Mouse (Mus musculus): Measurements from ENCODE around the gene Rhbdl1. TPM values are rescaled to one million over a fixed set of nuclear protein-coding genes. Genes with fewer than 3 reads are reported as not detected.
A peak's percentile ranks its signal among the peaks of the same experiment; 100 is the strongest.
"Not testable (repeated sequence)": the region's sequence is repeated elsewhere in the genome, so short reads cannot be mapped to it uniquely, and the experiment has no call there.

Rhbdl1 gene
- polyA plus RNA-seq, 1 experiment from 2014 or later = 30.8 TPM

GRCm38 (mm10) chr17:25877741-25878610 is 40.9 kb upstream of the Rhbdl1 start:
- 91% methylated on average over 32 of the region's 32 CpGs for WGBS
- ATAC-seq (replicated peaks) = no peak
- Histone ChIP-seq H3K9me3 (no peaks in the 10 kb centered on the region), H3K4me2 (replicated peaks) (no peak overlapping the region), H3K9ac (replicated peaks) (no peak overlapping the region), H3K4me3 (no peak overlapping the region), H3K27ac (replicated peaks) (no peak overlapping the region), H3K4me1 (peaks cover 35% of the 10 kb centered on the region), H3K36me3 (peaks cover 23% of the 10 kb centered on the region), H3K27me3 (no peaks in the 10 kb centered on the region)

- Histone ChIP-seq H3K27me3 (no peaks in the 10 kb centered on the region), H3K27ac (replicated peaks) (no peak overlapping the region), H3K9me3 (no peaks in the 10 kb centered on the region), H3K36me3 (peaks cover 20% of the 10 kb centered on the region), H3K4me2 (replicated peaks) (no peak overlapping the region), H3K4me1 (peaks cover 35% of the 10 kb centered on the region), H3K9ac (replicated peaks) (no peak overlapping the region), H3K4me3 (no peak overlapping the region)
- ATAC-seq (replicated peaks) = no peak
- WGBS = 99% methylated on average over 3 of the region's 3 CpGs
Measured at GRCm38 (mm10) chr17:25877025-25877424, 39.9 kb upstream of the Rhbdl1 start.

GRCm38 (mm10) chr17:25876347-25876915 is 39.3 kb upstream of the Rhbdl1 start:
- Histone ChIP-seq H3K4me2 (replicated peaks) (peak overlapping the region; percentile 97), H3K9me3 (no peaks in the 10 kb centered on the region), H3K4me3 (peak overlapping the region; percentile 75), H3K27me3 (no peaks in the 10 kb centered on the region), H3K27ac (replicated peaks) (peak overlapping the region; percentile 94), H3K9ac (replicated peaks) (peak overlapping the region; percentile 85), H3K4me1 (peaks cover 35% of the 10 kb centered on the region), H3K36me3 (peaks cover 20% of the 10 kb centered on the region)
- no peak for ATAC-seq (replicated peaks)
- 74% methylated on average over 10 of the region's 10 CpGs for WGBS

GRCm38 (mm10) chr17:25875171-25876136 is 38.4 kb upstream of the Rhbdl1 start:
- peak; percentile 93 for ATAC-seq (replicated peaks)
- peak overlapping the region; percentile 85 for H3K9ac ChIP-seq (replicated peaks)

GRCm38 (mm10) chr17:25874721-25875170 is 37.7 kb upstream of the Rhbdl1 start, which contains the start of gene Mettl26:
Mettl26 (plus strand) TSS chr17:25875074.
- Histone ChIP-seq H3K4me2 (replicated peaks) (peak within 1 kb of the TSS; percentile 97), H3K9me3 (no peaks in the 10 kb centered on the region), H3K36me3 (peaks cover 20% of the 10 kb centered on the region), H3K4me1 (peaks cover 27% of the 10 kb centered on the region), H3K27me3 (no peaks in the 10 kb centered on the region), H3K9ac (replicated peaks) (peak within 1 kb of the TSS; percentile 85), H3K27ac (replicated peaks) (peak within 1 kb of the TSS; percentile 94), H3K4me3 (peak within 1 kb of the TSS; percentile 75)
- under 1% methylated on average over 25 of the region's 25 CpGs for WGBS
- peak; percentile 77 for ATAC-seq (replicated peaks)

More at GRCm38 (mm10) chr17:25875171-25876136, 38.4 kb upstream of the Rhbdl1 start:
- Histone ChIP-seq H3K9me3 (no peaks in the 10 kb centered on the region), H3K4me2 (replicated peaks) (peak overlapping the region; percentile 97), H3K4me3 (peak overlapping the region; percentile 75), H3K36me3 (peaks cover 20% of the 10 kb centered on the region), H3K4me1 (peaks cover 32% of the 10 kb centered on the region), H3K27ac (replicated peaks) (peak overlapping the region; percentile 94), H3K27me3 (no peaks in the 10 kb centered on the region)
- under 1% methylated on average over 59 of the region's 59 CpGs for WGBS

GRCm38 (mm10) chr17:25874148-25874720 is 37.1 kb upstream of the Rhbdl1 start:
- Histone ChIP-seq H3K9me3 (no peaks in the 10 kb centered on the region), H3K27ac (replicated peaks) (peak overlapping the region; percentile 94), H3K4me1 (peaks cover 27% of the 10 kb centered on the region), H3K9ac (replicated peaks) (peak overlapping the region; percentile 55), H3K4me2 (replicated peaks) (peak overlapping the region; percentile 97), H3K4me3 (peak overlapping the region; percentile 75), H3K36me3 (peaks cover 15% of the 10 kb centered on the region), H3K27me3 (no peaks in the 10 kb centered on the region)
- 0 out of 2 replicates have a peak, but pooled peaks have one; percentile 13 for ATAC-seq (replicated peaks)
- 7% methylated on average over 14 of the region's 14 CpGs for WGBS

- WGBS = 84% methylated on average over 11 of the region's 11 CpGs
- H3K36me3 ChIP-seq = peaks cover 10% of the 10 kb centered on the region
- H3K27ac ChIP-seq (replicated peaks) = peak overlapping the region; percentile 94
- peaks cover 33% of the 10 kb centered on the region for H3K4me1 ChIP-seq
- ATAC-seq (replicated peaks) = no peak
- H3K9me3 ChIP-seq = no peaks in the 10 kb centered on the region
- peak overlapping the region; percentile 97 for H3K4me2 ChIP-seq (replicated peaks)
- peak overlapping the region; percentile 55 for H3K9ac ChIP-seq (replicated peaks)
- peak overlapping the region; percentile 75 for H3K4me3 ChIP-seq
- H3K27me3 ChIP-seq = no peaks in the 10 kb centered on the region
Measured at GRCm38 (mm10) chr17:25873405-25874147, 36.5 kb upstream of the Rhbdl1 start.

GRCm38 (mm10) chr17:25872676-25873075 is 35.6 kb upstream of the Rhbdl1 start:
- Histone ChIP-seq H3K4me3 (no peak overlapping the region), H3K4me1 (peaks cover 37% of the 10 kb centered on the region), H3K9ac (replicated peaks) (no peak overlapping the region), H3K4me2 (replicated peaks) (no peak overlapping the region), H3K27me3 (no peaks in the 10 kb centered on the region), H3K9me3 (no peaks in the 10 kb centered on the region), H3K27ac (replicated peaks) (no peak overlapping the region), H3K36me3 (peaks cover 1% of the 10 kb centered on the region; the same call in 1 of the 2 replicates)
- WGBS = 83% methylated on average over 3 of the region's 3 CpGs
- no peak for ATAC-seq (replicated peaks)

GRCm38 (mm10) chr17:25871566-25871965 is 34.5 kb upstream of the Rhbdl1 start:
- not testable (repeated sequence) for H3K4me3 ChIP-seq; H3K27ac ChIP-seq (replicated peaks); H3K36me3 ChIP-seq; H3K9me3 ChIP-seq; H3K9ac ChIP-seq (replicated peaks); ATAC-seq (replicated peaks); H3K4me2 ChIP-seq (replicated peaks); H3K27me3 ChIP-seq
- peaks cover 34% of the 10 kb centered on the region for H3K4me1 ChIP-seq

GRCm38 (mm10) chr17:25869954-25870353 is 32.9 kb upstream of the Rhbdl1 start:
- Histone ChIP-seq H3K27me3 (no peaks in the 10 kb centered on the region), H3K4me2 (replicated peaks) (no peak overlapping the region), H3K36me3 (no peaks in the 10 kb centered on the region), H3K9ac (replicated peaks) (no peak overlapping the region), H3K9me3 (no peaks in the 10 kb centered on the region), H3K4me1 (peaks cover 25% of the 10 kb centered on the region), H3K27ac (replicated peaks) (no peak overlapping the region), H3K4me3 (no peak overlapping the region)
- WGBS = 93% methylated on average over 2 of the region's 2 CpGs
- ATAC-seq (replicated peaks) = no peak

- WGBS = 86% methylated on average over 8 of the region's 8 CpGs
- H3K9ac ChIP-seq (replicated peaks) = no peak overlapping the region
- no peaks in the 10 kb centered on the region for H3K36me3 ChIP-seq
- H3K4me1 ChIP-seq = peaks cover 23% of the 10 kb centered on the region
- no peaks in the 10 kb centered on the region for H3K27me3 ChIP-seq
- no peak for ATAC-seq (replicated peaks)
- H3K27ac ChIP-seq (replicated peaks) = no peak overlapping the region
- no peak overlapping the region for H3K4me2 ChIP-seq (replicated peaks)
- no peaks in the 10 kb centered on the region for H3K9me3 ChIP-seq
- H3K4me3 ChIP-seq = no peak overlapping the region
Measured at GRCm38 (mm10) chr17:25869498-25869897, 32.4 kb upstream of the Rhbdl1 start.
